Mouse (Mus musculus) embryo, embryonic 10.5 days (tissue): ENCODE measurements at regions not wholly inside any gene's neighbourhood (a gene's known extent, or its start where the extent isn't known, plus 50 kb on each side); places are given as distances from the start of the nearest gene placed in this dataset.

ENCODE experiments used
- DNase-seq: peaks from one replicate; pipeline ENCODE4 v3.0.0-alpha.2; 2015; ENCODE audit warnings: low spot score

GRCm38 (mm10) chr1:128781871-128782270 is 189.8 kb upstream of the Cxcr4 start:
- DNase-seq = no peak

GRCm38 (mm10) chr1:128781311-128781710 is 189.2 kb upstream of the Cxcr4 start:
- DNase-seq = no peak

GRCm38 (mm10) chr1:128779586-128780158 is 187.6 kb upstream of the Cxcr4 start:
- no peak for DNase-seq

- DNase-seq = no peak
Measured at GRCm38 (mm10) chr1:128772440-128772839, 180.3 kb upstream of the Cxcr4 start.

- no peak for DNase-seq
Measured at GRCm38 (mm10) chr1:128770786-128771185, 178.7 kb upstream of the Cxcr4 start.

- no peak for DNase-seq
Measured at GRCm38 (mm10) chr1:128767991-128768390, 175.9 kb upstream of the Cxcr4 start.

- DNase-seq = no peak
Measured at GRCm38 (mm10) chr1:128767415-128767814, 175.3 kb upstream of the Cxcr4 start.

- no peak for DNase-seq
Measured at GRCm38 (mm10) chr1:128766894-128767268, 174.8 kb upstream of the Cxcr4 start.

- DNase-seq = no peak
Measured at GRCm38 (mm10) chr1:128766193-128766893, 174.2 kb upstream of the Cxcr4 start.

GRCm38 (mm10) chr1:128765626-128766025 is 173.5 kb upstream of the Cxcr4 start:
- no peak for DNase-seq

GRCm38 (mm10) chr1:128765142-128765541 is 173.0 kb upstream of the Cxcr4 start:
- no peak for DNase-seq

- no peak for DNase-seq
Measured at GRCm38 (mm10) chr1:128762854-128763253, 170.8 kb upstream of the Cxcr4 start.

GRCm38 (mm10) chr1:128762076-128762475 is 170.0 kb upstream of the Cxcr4 start:
- DNase-seq = no peak

GRCm38 (mm10) chr1:128758802-128759481 is 166.8 kb upstream of the Cxcr4 start:
- no peak for DNase-seq

GRCm38 (mm10) chr1:128758294-128758801 is 166.3 kb upstream of the Cxcr4 start:
- no peak for DNase-seq

- DNase-seq = peak; percentile 49
Measured at GRCm38 (mm10) chr1:128753427-128754012, 161.4 kb upstream of the Cxcr4 start.

GRCm38 (mm10) chr1:128749437-128749994 is 157.4 kb upstream of the Cxcr4 start:
- no peak for DNase-seq

- DNase-seq = no peak
Measured at GRCm38 (mm10) chr1:128747196-128747790, 155.2 kb upstream of the Cxcr4 start.

- no peak for DNase-seq
Measured at GRCm38 (mm10) chr1:128746461-128747009, 154.4 kb upstream of the Cxcr4 start.

- DNase-seq = no peak
Measured at GRCm38 (mm10) chr1:128740616-128741015, 148.5 kb upstream of the Cxcr4 start.

GRCm38 (mm10) chr1:128738152-128738551 is 146.1 kb upstream of the Cxcr4 start:
- no peak for DNase-seq

- no peak for DNase-seq
Measured at GRCm38 (mm10) chr1:128734857-128735256, 142.8 kb upstream of the Cxcr4 start.
